Mouse (Mus musculus) liver, embryonic 14.5 days (tissue): Measurements from ENCODE around the gene Gm21973.

ENCODE experiments used
- CTCF ChIP-seq: IDR thresholded peaks from 2 replicates; pipeline ENCODE4 v1.5.1; 2016; ENCODE audit warnings: antibody characterized with exemption, low read depth, control low read depth
- EP300 ChIP-seq: IDR thresholded peaks from 2 replicates; pipeline ENCODE4 v1.6.1; 2016; ENCODE audit warnings: antibody characterized with exemption, low read depth

- TF ChIP-seq CTCF (no peak), EP300 (no peak)
These were observed 48.8 kb upstream of the Gm21973 start for GRCm38 (mm10) chr15:10276386-10276785.
